Mouse (Mus musculus) layer of hippocampus, adult 9-11 months (tissue): ENCODE measurements around the gene Nppb.

ENCODE experiments used
- DNase-seq: peaks from one replicate; pipeline ENCODE4 v3.0.0; 2022

Nppb gene

GRCm38 (mm10) chr4:147978391-147978790, 7.2 kb upstream of the Nppb start:
- DNase-seq = no peak

GRCm38 (mm10) chr4:147979441-147979860, 6.1 kb upstream of the Nppb start:
- no peak for DNase-seq

GRCm38 (mm10) chr4:147993571-147994095, 8.0 kb downstream of the Nppb start:
- DNase-seq = no peak

GRCm38 (mm10) chr4:147995311-147995710, 9.7 kb downstream of the Nppb start:
- no peak for DNase-seq

- DNase-seq = no peak
These were observed 14.7 kb downstream of the Nppb start, which contains the start of gene Nppa for GRCm38 (mm10) chr4:148000202-148000772. Gene Nppa, plus strand, starts transcription at chr4:148000722.

GRCm38 (mm10) chr4:148001013-148001789, 15.6 kb downstream of the Nppb start:
- DNase-seq = no peak

- DNase-seq = no peak
These were observed 16.3 kb downstream of the Nppb start for GRCm38 (mm10) chr4:148001866-148002265.

GRCm38 (mm10) chr4:148004361-148004760, 18.8 kb downstream of the Nppb start:
- no peak for DNase-seq

GRCm38 (mm10) chr4:148008412-148008811, 22.8 kb downstream of the Nppb start:
- DNase-seq = peak; percentile 57

GRCm38 (mm10) chr4:148009641-148010040, 24.1 kb downstream of the Nppb start:
- no peak for DNase-seq

- no peak for DNase-seq
These were observed 25.7 kb downstream of the Nppb start for GRCm38 (mm10) chr4:148011332-148011731.

GRCm38 (mm10) chr4:148012216-148012615, 26.6 kb downstream of the Nppb start:
- DNase-seq = no peak

- no peak for DNase-seq
These were observed 29.8 kb downstream of the Nppb start for GRCm38 (mm10) chr4:148015418-148015817.

GRCm38 (mm10) chr4:148016981-148017380, 31.4 kb downstream of the Nppb start:
- DNase-seq = no peak

GRCm38 (mm10) chr4:148018410-148018809, 32.8 kb downstream of the Nppb start:
- no peak for DNase-seq

- DNase-seq = no peak
These were observed 38.4 kb downstream of the Nppb start for GRCm38 (mm10) chr4:148024003-148024402.

GRCm38 (mm10) chr4:148029297-148029696, 43.7 kb downstream of the Nppb start:
- DNase-seq = no peak

- DNase-seq = no peak
These were observed 44.9 kb downstream of the Nppb start for GRCm38 (mm10) chr4:148030506-148030905.

GRCm38 (mm10) chr4:148033858-148034410, 48.3 kb downstream of the Nppb start:
- no peak for DNase-seq

GRCm38 (mm10) chr4:148035440-148035839, 49.9 kb downstream of the Nppb start:
- no peak for DNase-seq
